Mouse (Mus musculus) hindbrain, embryonic 14.5 days (tissue): ENCODE data around the gene Secisbp2l. TPM values are rescaled to one million over a fixed set of nuclear protein-coding genes. Genes with fewer than 3 reads are reported as not detected.
A peak's percentile ranks its signal among the peaks of the same experiment; 100 is the strongest.

ENCODE experiments used
- ATAC-seq: fragments of 200-750 bp; cut with Nextera tagmentation; 2 replicates; pipeline ENCODE4 v1.8.0; 2017; ENCODE audit warnings: moderate number of reproducible peaks, mild to moderate bottlenecking, moderate TSS enrichment, moderate library complexity; ENCODE audit not compliant: low FRiP score
- DNase-seq: peaks from one replicate; pipeline ENCODE4 v3.0.0-alpha.2; 2015; ENCODE audit warnings: low spot score
- H3K27ac ChIP-seq: fragments of 300-500 bp; sonication (generic); 2 replicates; pipeline ENCODE4 v1.5.1; 2014; ENCODE audit warnings: mild to moderate bottlenecking, moderate library complexity
- H3K27me3 ChIP-seq: fragments of 300-500 bp; sonication (generic); 2 replicates; pipeline ENCODE4 v1.6.1; 2014; ENCODE audit warnings: mild to moderate bottlenecking, low read length, mixed read lengths; ENCODE audit not compliant: control insufficient read depth, insufficient read depth
- H3K36me3 ChIP-seq: fragments of 300-500 bp; sonication (generic); replicated peaks from 2 replicates; pipeline ENCODE4 v1.6.1; 2014; ENCODE audit not compliant: control insufficient read depth, insufficient read depth
- H3K4me1 ChIP-seq: fragments of 300-500 bp; sonication (generic); replicated peaks from 2 replicates; pipeline ENCODE4 v1.6.1; 2014; ENCODE audit warnings: antibody characterized with exemption, low read length, mixed read lengths; ENCODE audit not compliant: control insufficient read depth, insufficient read depth
- H3K4me2 ChIP-seq: fragments of 300-500 bp; sonication (generic); replicated peaks from 2 replicates; pipeline ENCODE4 v1.6.1; 2014; ENCODE audit warnings: mild to moderate bottlenecking, moderate library complexity
- H3K4me3 ChIP-seq: fragments of 300-500 bp; sonication (generic); replicated peaks from 2 replicates; pipeline ENCODE4 v1.5.1; 2014; ENCODE audit warnings: mild to moderate bottlenecking, low read length
- H3K9ac ChIP-seq: fragments of 300-500 bp; sonication (generic); 2 replicates; pipeline ENCODE4 v1.6.1; 2014
- H3K9me3 ChIP-seq: fragments of 300-500 bp; sonication (generic); 2 replicates; pipeline ENCODE4 v1.6.1; 2016; ENCODE audit warnings: low read length; ENCODE audit not compliant: control insufficient read depth
- WGBS: fragments of 180-500 bp; shearing (Covaris S2); extraction: QIAGEN DNeasy Blood & Tissue Kit; methylation state at CpG from one replicate; pipeline ENCODE4 v1.1.7; 2014; 5-methylcytosine and 5-hydroxymethylcytosine counted together
- polyA plus RNA-seq: library from polyadenylated mRNA; unstranded; fragments of >200 nt; fragmentation: Nextera tagmentation; extraction: Ambion mirVana; gene quantifications from 2 replicates; pipeline ENCODE4 v1.2.1, GENCODE M21; 2014

The Secisbp2l gene
- polyA plus RNA-seq, 1 experiment from 2014 or later, result 37.2 TPM

- Histone ChIP-seq H3K27ac (no peak overlapping the region), H3K4me2 (no peak overlapping the region), H3K9me3 (no peaks in the 10 kb centered on the region), H3K4me1 (peaks cover 6% of the 10 kb centered on the region; the same call in 1 of the 2 replicates), H3K27me3 (no peaks in the 10 kb centered on the region), H3K4me3 (no peak overlapping the region), H3K9ac (no peak overlapping the region), H3K36me3 (peaks cover 43% of the 10 kb centered on the region)
- ATAC-seq (no peak), DNase-seq (no peak)
- 93% methylated on average over 7 of the region's 7 CpGs for WGBS
These were observed 7.0 kb downstream of the Secisbp2l start for GRCm38 (mm10) chr2:125775661-125776060.

DNA sequence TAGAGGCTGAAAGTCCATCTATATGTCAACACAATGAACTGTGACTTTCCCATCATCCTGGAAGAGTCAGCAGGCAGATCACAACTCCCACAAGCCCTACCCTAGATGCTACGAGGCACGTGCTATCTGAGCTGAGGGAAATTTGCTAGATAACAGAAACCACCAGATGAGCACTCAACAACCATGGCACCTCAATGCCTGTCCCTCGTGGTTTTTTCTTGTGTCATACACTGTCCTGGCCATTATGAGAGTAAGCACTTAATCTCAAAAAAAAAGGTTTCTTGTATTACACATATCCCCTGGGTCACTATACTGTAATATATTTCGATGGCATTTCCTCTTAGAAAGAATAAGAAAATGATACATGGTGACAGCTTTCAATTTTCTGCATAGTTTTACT is 7.8 kb downstream of the Secisbp2l start:
- H3K4me3 ChIP-seq, result no peak overlapping the region
- H3K9me3 ChIP-seq, result no peaks in the 10 kb centered on the region
- ATAC-seq (no peak), DNase-seq (no peak)
- WGBS, result 90% methylated on average over 4 of the region's 4 CpGs
- no peak overlapping the region for H3K4me2 ChIP-seq
- peaks cover 51% of the 10 kb centered on the region for H3K36me3 ChIP-seq
- no peak overlapping the region for H3K27ac ChIP-seq
- no peak overlapping the region for H3K9ac ChIP-seq
- H3K4me1 ChIP-seq, result no peaks in the 10 kb centered on the region
- no peaks in the 10 kb centered on the region for H3K27me3 ChIP-seq

- DNase-seq (peak; percentile 32), ATAC-seq (no peak)
- 89% methylated on average over 3 of the region's 3 CpGs for WGBS
- Histone ChIP-seq H3K9me3 (no peaks in the 10 kb centered on the region), H3K27ac (no peak overlapping the region), H3K9ac (no peak overlapping the region), H3K4me1 (no peaks in the 10 kb centered on the region), H3K4me3 (no peak overlapping the region), H3K4me2 (no peak overlapping the region), H3K36me3 (peaks cover 85% of the 10 kb centered on the region), H3K27me3 (no peaks in the 10 kb centered on the region)
These were observed 17.6 kb downstream of the Secisbp2l start for GRCm38 (mm10) chr2:125765029-125765428.

GRCm38 (mm10) chr2:125764531-125764930 is 18.1 kb downstream of the Secisbp2l start:
- no peak for DNase-seq
- 95% methylated on average over 5 of the region's 5 CpGs for WGBS
- H3K9ac ChIP-seq, result no peak overlapping the region
- no peaks in the 10 kb centered on the region for H3K9me3 ChIP-seq
- H3K27ac ChIP-seq, result no peak overlapping the region
- no peak overlapping the region for H3K4me3 ChIP-seq
- peaks cover 85% of the 10 kb centered on the region for H3K36me3 ChIP-seq
- H3K4me1 ChIP-seq, result no peaks in the 10 kb centered on the region
- H3K27me3 ChIP-seq, result no peaks in the 10 kb centered on the region
- ATAC-seq, result no peak
- no peak overlapping the region for H3K4me2 ChIP-seq

- 73% methylated on average over 2 of the region's 2 CpGs for whole genome bisulfite sequencing
These were observed 33.3 kb downstream of the Secisbp2l start for GRCm38 (mm10) chr2:125749330-125749729.

DNA sequence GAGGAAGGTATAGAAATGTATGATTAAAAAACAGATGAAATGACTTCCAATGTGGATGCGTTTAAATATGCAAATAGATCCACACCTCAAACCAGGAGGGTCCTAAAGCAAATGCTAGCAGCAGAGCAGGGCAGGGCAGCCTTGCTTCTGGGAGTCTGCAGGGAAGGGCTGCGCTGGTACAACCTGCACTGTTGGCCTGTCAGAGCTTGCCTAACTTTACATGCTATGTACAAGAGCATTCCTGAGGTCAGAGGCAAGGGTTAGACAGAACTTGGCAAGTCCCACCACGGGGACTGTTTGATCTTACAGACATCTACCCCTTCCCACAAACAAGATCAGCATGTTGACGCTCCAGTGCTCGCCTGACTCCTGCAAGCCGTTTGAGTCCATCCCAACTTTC is 43.3 kb downstream of the Secisbp2l start:
- peaks cover 63% of the 10 kb centered on the region for H3K36me3 ChIP-seq
- no peaks in the 10 kb centered on the region for H3K9me3 ChIP-seq
- 87% methylated on average over 6 of the region's 6 CpGs for WGBS

More at GRCm38 (mm10) chr2:125749330-125749729, 33.3 kb downstream of the Secisbp2l start:
- Histone ChIP-seq H3K9me3 (no peaks in the 10 kb centered on the region), H3K4me3 (no peak overlapping the region), H3K4me1 (no peaks in the 10 kb centered on the region), H3K9ac (no peak overlapping the region), H3K27me3 (no peaks in the 10 kb centered on the region), H3K27ac (no peak overlapping the region), H3K36me3 (peaks cover 96% of the 10 kb centered on the region), H3K4me2 (no peak overlapping the region)
- no peak for ATAC-seq
- DNase-seq, result no peak

GRCm38 (mm10) chr2:125738718-125739117 is 44.0 kb downstream of the Secisbp2l start:
- no peaks in the 10 kb centered on the region for H3K4me1 ChIP-seq
- 72% methylated on average over 5 of the region's 5 CpGs for WGBS
- H3K4me2 ChIP-seq, result no peak overlapping the region
- no peak overlapping the region for H3K9ac ChIP-seq
- H3K4me3 ChIP-seq, result no peak overlapping the region
- H3K27ac ChIP-seq, result no peak overlapping the region
- H3K36me3 ChIP-seq, result peaks cover 57% of the 10 kb centered on the region
- H3K9me3 ChIP-seq, result no peaks in the 10 kb centered on the region
- no peaks in the 10 kb centered on the region for H3K27me3 ChIP-seq
- no peak for ATAC-seq
- no peak for DNase-seq

More for the DNA sequence above, 43.3 kb downstream of the Secisbp2l start:
- H3K27ac ChIP-seq, result no peak overlapping the region
- no peak overlapping the region for H3K4me3 ChIP-seq
- no peak for DNase-seq
- no peaks in the 10 kb centered on the region for H3K27me3 ChIP-seq
- no peak overlapping the region for H3K4me2 ChIP-seq
- H3K4me1 ChIP-seq, result no peaks in the 10 kb centered on the region
- H3K9ac ChIP-seq, result no peak overlapping the region
- ATAC-seq, result no peak

DNA sequence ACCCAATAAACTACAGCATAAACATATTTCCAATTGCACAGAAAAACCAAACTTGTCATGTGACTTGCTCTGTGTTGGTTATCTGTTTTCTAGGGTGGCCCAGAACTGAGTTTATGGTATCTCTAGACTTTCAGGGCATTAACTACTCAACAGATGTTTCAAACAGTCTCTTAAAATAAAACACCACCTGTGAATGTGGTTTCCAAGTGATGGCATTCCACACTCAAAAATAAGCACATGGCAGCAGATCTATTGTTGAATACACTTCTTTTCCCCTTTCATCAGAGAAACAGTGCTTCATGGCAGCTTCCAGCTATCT is 46.7 kb downstream of the Secisbp2l start:
- no peak for ATAC-seq
- H3K27ac ChIP-seq, result no peak overlapping the region
- no peak overlapping the region for H3K4me3 ChIP-seq
- 0 out of 2 replicates have a peak, but pooled peaks cover 8% of the 10 kb centered on the region for H3K4me1 ChIP-seq
- H3K36me3 ChIP-seq, result peaks cover 30% of the 10 kb centered on the region
- DNase-seq, result no peak
- no peak overlapping the region for H3K9ac ChIP-seq
- H3K9me3 ChIP-seq, result no peaks in the 10 kb centered on the region
- H3K27me3 ChIP-seq, result no peaks in the 10 kb centered on the region
- H3K4me2 ChIP-seq, result no peak overlapping the region

DNA sequence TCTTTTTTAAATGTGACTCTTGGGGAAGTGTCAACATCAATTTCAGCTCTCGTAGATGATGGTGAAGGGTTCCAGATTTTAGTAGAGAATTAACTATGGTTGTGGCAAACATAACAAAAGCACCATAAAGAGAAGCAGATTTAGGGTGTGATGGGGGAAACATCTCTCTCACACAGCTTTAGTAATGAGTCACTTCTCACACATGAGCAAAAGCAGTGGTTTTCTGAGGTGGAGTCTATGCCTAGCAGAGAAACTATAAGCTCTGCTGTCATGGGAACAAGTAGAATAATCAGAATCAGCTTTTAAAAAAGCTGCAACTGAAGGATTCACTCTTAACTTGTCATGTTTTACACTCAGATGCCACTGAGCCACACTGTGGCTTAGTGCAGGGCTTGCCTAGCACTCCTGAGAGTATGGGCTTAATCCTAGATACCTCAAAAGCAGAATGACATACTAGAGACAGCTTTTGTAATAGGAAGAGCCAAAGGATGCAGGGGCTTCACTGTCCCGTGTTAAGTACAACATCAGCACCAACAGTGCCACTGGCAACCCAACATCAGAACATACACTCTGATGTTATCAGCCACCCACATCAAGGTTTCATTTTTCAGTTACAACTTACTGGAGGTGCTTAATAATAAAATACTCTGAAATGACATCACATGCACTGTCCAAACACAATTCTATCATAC is 47.2 kb downstream of the Secisbp2l start:
- Histone ChIP-seq H3K9ac (no peak overlapping the region), H3K4me1 (0 out of 2 replicates have a peak, but pooled peaks cover 8% of the 10 kb centered on the region), H3K4me2 (no peak overlapping the region), H3K9me3 (no peaks in the 10 kb centered on the region), H3K27ac (no peak overlapping the region), H3K27me3 (no peaks in the 10 kb centered on the region), H3K36me3 (peaks cover 25% of the 10 kb centered on the region), H3K4me3 (no peak overlapping the region)
- no peak for DNase-seq
- no peak for ATAC-seq
- 79% methylated on average over 2 of the region's 2 CpGs for whole genome bisulfite sequencing

DNA sequence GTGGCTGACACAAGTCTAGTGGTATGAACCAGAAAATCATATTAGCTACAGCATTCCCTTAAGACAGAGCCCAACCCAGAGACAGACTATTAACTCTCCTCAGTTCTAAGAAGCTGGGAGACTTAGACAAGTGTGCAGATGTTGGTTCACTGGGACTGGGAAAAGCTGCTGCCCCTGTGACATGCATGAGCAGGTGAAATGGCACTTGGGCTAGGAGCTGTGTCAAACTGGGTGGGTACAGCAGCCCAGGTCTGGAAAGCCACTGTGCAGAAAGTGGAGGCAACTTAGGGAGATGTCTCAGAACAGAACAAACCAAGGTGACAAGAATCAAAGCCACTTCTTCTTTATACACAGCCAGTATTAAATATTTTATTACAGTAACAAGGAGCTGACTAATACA is 47.9 kb downstream of the Secisbp2l start:
- H3K9me3 ChIP-seq, result no peaks in the 10 kb centered on the region
- H3K27me3 ChIP-seq, result no peaks in the 10 kb centered on the region
- H3K4me3 ChIP-seq, result no peak overlapping the region
- 0 out of 2 replicates have a peak, but pooled peaks cover 8% of the 10 kb centered on the region for H3K4me1 ChIP-seq
- no peak overlapping the region for H3K27ac ChIP-seq
- H3K36me3 ChIP-seq, result peaks cover 18% of the 10 kb centered on the region
- ATAC-seq, result no peak
- H3K9ac ChIP-seq, result no peak overlapping the region
- H3K4me2 ChIP-seq, result no peak overlapping the region
- DNase-seq, result no peak
